Mouse (Mus musculus) erythroblast, embryonic 14.5 days (primary cell): Measurements from ENCODE around the gene Rab34. TPM values are rescaled to one million over a fixed set of nuclear protein-coding genes. Genes with fewer than 3 reads are reported as not detected.

Source experiments
- H3K27me3 ChIP-seq: 2 replicates; pipeline ENCODE4 v1.6.1; 2012; ENCODE audit warnings: inconsistent platforms; ENCODE audit not compliant: control insufficient read depth
- H3K36me3 ChIP-seq: 2 replicates; pipeline ENCODE4 v1.6.1; 2012; ENCODE audit warnings: mild to moderate bottlenecking, inconsistent platforms; ENCODE audit not compliant: control insufficient read depth
- H3K4me1 ChIP-seq: 2 replicates; pipeline ENCODE4 v1.6.1; 2012; ENCODE audit warnings: inconsistent platforms; ENCODE audit not compliant: control insufficient read depth
- H3K4me3 ChIP-seq: replicated peaks from 2 replicates; pipeline ENCODE3; 2012; ENCODE audit warnings: moderate library complexity, mild to moderate bottlenecking, inconsistent platforms
- H3K9me3 ChIP-seq: 2 replicates; pipeline ENCODE4 v1.6.1; 2012; ENCODE audit warnings: low read length, inconsistent platforms, mixed read lengths; ENCODE audit not compliant: control insufficient read depth
- GATA1 ChIP-seq: IDR thresholded peaks from 2 replicates; pipeline ENCODE4 v1.6.1; 2012; ENCODE audit warnings: low read length, inconsistent platforms, mixed read lengths
- TAL1 ChIP-seq: IDR thresholded peaks from 3 replicates; pipeline ENCODE4 v1.6.1; 2012; ENCODE audit warnings: low read length, inconsistent platforms, mixed read lengths
- polyA plus RNA-seq: library from polyadenylated mRNA; stranded (reverse); fragments of >175 nt; gene quantifications from 2 replicates; pipeline ENCODE4 v1.2.3, GENCODE M21; 2012

Gene Rab34
- polyA plus RNA-seq, 1 experiment = 0.13 TPM

DNA sequence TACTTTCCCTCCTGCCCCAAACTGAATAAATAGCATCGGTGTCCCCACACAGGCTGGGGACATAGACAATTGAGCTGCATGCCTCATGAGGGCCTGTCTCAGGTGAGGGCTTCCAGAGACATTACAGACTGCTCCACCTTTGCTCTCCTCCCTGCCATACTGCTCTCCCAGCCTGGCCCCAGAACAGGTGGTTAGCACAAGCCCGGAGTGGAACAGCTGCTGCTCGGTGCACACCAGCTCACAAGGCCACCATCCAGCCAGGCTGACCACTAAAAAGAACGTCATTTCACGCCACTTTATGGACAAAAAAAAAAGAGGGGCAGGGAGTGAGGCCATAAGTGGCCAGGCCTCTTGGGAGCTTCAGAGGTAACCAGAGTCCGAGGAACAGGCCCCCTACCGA lies 19.0 kb downstream of the Rab34 start:
- TF ChIP-seq TAL1 (no peak), GATA1 (no peak)
- no peaks in the 10 kb centered on the region for H3K9me3 ChIP-seq
- no peak overlapping the region for H3K4me3 ChIP-seq
- H3K27me3 ChIP-seq = no peaks in the 10 kb centered on the region
- peaks cover 88% of the 10 kb centered on the region for H3K36me3 ChIP-seq
- no peaks in the 10 kb centered on the region for H3K4me1 ChIP-seq

GRCm38 (mm10) chr11:78209886-78210285 lies 21.7 kb downstream of the Rab34 start:
- H3K9me3 ChIP-seq = no peaks in the 10 kb centered on the region
- H3K27me3 ChIP-seq = no peaks in the 10 kb centered on the region
- peaks cover 100% of the 10 kb centered on the region for H3K36me3 ChIP-seq
- H3K4me1 ChIP-seq = no peaks in the 10 kb centered on the region
- TF ChIP-seq GATA1 (no peak), TAL1 (no peak)
- no peak overlapping the region for H3K4me3 ChIP-seq

DNA sequence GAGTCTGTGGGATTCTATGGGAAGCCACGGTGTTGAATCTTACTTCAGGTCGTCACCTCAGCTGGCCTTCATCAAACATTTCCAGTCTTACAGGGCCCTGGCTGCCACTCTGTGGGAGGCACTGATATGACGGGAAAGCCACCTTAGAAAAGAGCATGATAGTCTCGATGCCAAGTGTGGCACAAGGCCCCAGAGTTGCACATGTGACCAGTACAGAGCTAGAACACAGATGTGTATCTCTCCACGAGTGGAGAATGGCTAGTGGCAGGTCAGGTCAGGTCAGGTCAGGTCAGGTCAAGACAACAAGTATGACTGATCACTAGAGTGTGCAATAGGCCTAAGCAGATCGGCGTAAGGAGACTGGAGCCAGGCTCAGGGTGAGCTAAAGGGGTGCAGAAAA lies 22.4 kb downstream of the Rab34 start:
- no peaks in the 10 kb centered on the region for H3K27me3 ChIP-seq
- peaks cover 99% of the 10 kb centered on the region for H3K36me3 ChIP-seq
- H3K9me3 ChIP-seq = no peaks in the 10 kb centered on the region
- no peaks in the 10 kb centered on the region for H3K4me1 ChIP-seq
- TF ChIP-seq GATA1 = no peak
- TF ChIP-seq TAL1 = no peak
- no peak overlapping the region for H3K4me3 ChIP-seq

- H3K27me3 ChIP-seq = no peaks in the 10 kb centered on the region
- H3K9me3 ChIP-seq = no peaks in the 10 kb centered on the region
- H3K4me1 ChIP-seq = no peaks in the 10 kb centered on the region
- no peak overlapping the region for H3K4me3 ChIP-seq
- TF ChIP-seq GATA1 (no peak), TAL1 (no peak)
- peaks cover 99% of the 10 kb centered on the region for H3K36me3 ChIP-seq
Observed at GRCm38 (mm10) chr11:78211513-78211912, 23.3 kb downstream of the Rab34 start.

GRCm38 (mm10) chr11:78213086-78213817 lies 25.0 kb downstream of the Rab34 start:
- TF ChIP-seq GATA1 = no peak
- TF ChIP-seq TAL1 = no peak
- Histone ChIP-seq H3K4me1 (no peaks in the 10 kb centered on the region), H3K36me3 (peaks cover 98% of the 10 kb centered on the region), H3K27me3 (no peaks in the 10 kb centered on the region), H3K4me3 (no peak overlapping the region), H3K9me3 (no peaks in the 10 kb centered on the region)

DNA sequence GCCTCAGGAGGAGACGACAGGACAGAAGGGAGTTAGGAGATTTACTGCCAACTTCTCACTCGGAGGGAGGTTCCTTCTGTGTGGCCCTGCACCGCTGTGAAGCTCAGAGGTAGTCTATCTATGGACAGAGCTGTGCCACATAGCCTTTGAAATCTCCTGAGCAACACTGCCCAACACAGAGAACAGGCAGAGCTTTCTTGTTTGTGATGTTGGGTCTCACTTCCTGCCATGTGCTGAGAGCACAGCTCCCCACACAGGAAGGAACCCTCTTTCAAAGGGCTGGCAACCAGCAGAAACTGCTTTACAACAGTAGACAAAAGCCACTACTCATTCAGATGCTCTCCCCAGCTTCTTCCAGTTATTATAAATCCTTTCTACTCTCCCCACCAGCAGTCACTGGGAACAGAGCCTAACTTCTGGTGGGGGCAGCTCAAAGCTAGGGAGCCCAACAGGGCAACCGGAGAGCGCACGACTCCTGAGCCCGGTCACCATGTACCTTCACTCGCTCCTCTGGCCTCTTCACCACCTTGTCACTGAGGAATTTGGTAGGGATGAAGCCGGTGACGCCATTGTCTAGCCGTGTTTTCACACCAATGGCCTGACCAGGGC lies 27.6 kb downstream of the Rab34 start:
- Histone ChIP-seq H3K4me1 (no peaks in the 10 kb centered on the region), H3K9me3 (no peaks in the 10 kb centered on the region), H3K36me3 (peaks cover 98% of the 10 kb centered on the region), H3K27me3 (no peaks in the 10 kb centered on the region), H3K4me3 (no peak overlapping the region)
- no peak for TF ChIP-seq GATA1
- no peak for TF ChIP-seq TAL1

DNA sequence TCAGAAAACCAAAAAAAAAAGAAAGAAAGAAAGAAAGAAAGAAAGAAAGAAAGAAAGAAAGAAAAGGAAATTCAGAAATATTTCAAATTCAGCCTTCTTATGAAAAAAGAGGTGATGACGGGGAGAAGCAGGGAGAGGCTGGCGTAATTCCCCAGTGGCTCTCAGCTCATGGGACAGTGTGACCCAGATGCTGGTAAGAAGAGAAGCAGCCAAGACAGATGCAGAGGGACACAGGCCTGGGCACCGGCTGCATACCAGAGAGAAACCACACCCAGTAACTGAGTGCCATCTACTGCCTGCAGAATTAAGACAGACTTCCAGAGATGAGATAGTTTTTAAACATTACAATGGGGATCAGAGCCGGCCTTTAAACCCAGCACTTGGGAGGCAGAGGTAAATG lies 35.4 kb downstream of the Rab34 start:
- no peaks in the 10 kb centered on the region for H3K27me3 ChIP-seq
- H3K36me3 ChIP-seq = peaks cover 97% of the 10 kb centered on the region
- H3K4me1 ChIP-seq = no peaks in the 10 kb centered on the region
- TF ChIP-seq GATA1 (no peak), TAL1 (no peak)
- no peaks in the 10 kb centered on the region for H3K9me3 ChIP-seq
- no peak overlapping the region for H3K4me3 ChIP-seq

- TF ChIP-seq GATA1 (no peak), TAL1 (no peak)
- H3K27me3 ChIP-seq = no peaks in the 10 kb centered on the region
- H3K4me3 ChIP-seq = no peak overlapping the region
- peaks cover 91% of the 10 kb centered on the region for H3K36me3 ChIP-seq
- H3K4me1 ChIP-seq = peaks cover 5% of the 10 kb centered on the region
- no peaks in the 10 kb centered on the region for H3K9me3 ChIP-seq
Observed at GRCm38 (mm10) chr11:78231518-78231917, 43.3 kb downstream of the Rab34 start.

DNA sequence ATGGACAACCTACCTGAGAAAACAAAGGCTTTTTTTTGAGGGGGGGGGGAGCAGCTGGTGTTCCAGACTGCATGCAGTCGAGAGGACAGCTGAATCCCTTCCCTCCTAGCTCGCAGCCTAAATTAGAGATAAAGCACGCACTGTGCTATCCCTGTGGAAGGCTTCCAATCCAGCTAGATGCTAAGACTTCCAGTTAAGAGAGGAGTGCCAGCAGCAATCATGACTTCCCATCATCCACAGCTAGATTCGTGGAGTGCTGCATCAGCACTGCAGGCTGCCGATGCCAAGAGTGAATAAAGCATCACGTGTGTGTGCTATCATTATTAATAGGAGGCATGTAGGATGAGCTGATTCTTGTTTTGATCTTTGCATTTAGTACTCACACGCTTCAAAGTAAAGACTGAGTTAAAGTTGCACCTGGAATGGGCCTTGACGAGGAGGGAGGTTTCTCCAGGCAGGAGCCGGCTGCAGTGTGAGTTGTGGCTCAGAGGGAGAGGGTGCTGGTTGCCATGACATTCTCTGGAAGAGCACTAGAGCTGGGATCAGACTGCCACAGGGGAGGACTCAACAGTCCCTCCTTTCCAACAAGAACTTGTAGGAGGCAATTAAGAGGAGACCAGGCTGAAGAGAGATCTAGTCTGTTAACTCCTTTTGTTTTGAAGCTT lies 52.1 kb downstream of the Rab34 start:
- H3K27me3 ChIP-seq = no peaks in the 10 kb centered on the region
- TF ChIP-seq GATA1 = no peak
- TF ChIP-seq TAL1 = no peak
- H3K4me1 ChIP-seq = peaks cover 25% of the 10 kb centered on the region
- H3K4me3 ChIP-seq = no peak overlapping the region
- peaks cover 47% of the 10 kb centered on the region for H3K36me3 ChIP-seq
- no peaks in the 10 kb centered on the region for H3K9me3 ChIP-seq

Other genes with a start within 250 kb of the Rab34 start
- 16.6 and 19.3 TPM in 2 replicates for gene Phf12, start 205.7 kb upstream of the Rab34 start, polyA plus RNA-seq
- gene Dhrs13, start 156.2 kb upstream of the Rab34 start, polyA plus RNA-seq = 4.7 and 5.1 TPM in 2 replicates
- gene Flot2, start 150.5 kb upstream of the Rab34 start, polyA plus RNA-seq = 4.8 and 5.4 TPM in 2 replicates
- 0.14 and 0.29 TPM in 2 replicates for gene Eral1, start 108.0 kb upstream of the Rab34 start, polyA plus RNA-seq
- gene Fam222b, start 93.8 kb upstream of the Rab34 start, polyA plus RNA-seq = 0.77 and 0.78 TPM in 2 replicates
- 7.2 and 9.4 TPM in 2 replicates for gene Traf4, start 22.8 kb upstream of the Rab34 start, polyA plus RNA-seq
- 1.7 and 2.0 TPM in 2 replicates for gene Nek8, start 11.8 kb upstream of the Rab34 start, polyA plus RNA-seq
- 91.9 and 97.7 TPM in 2 replicates for gene Tlcd1, start 11.7 kb upstream of the Rab34 start, polyA plus RNA-seq
- gene Rpl23a, start 4.8 kb upstream of the Rab34 start, polyA plus RNA-seq = 168 and 429 TPM in 2 replicates
- not detected in 2 replicates for gene Proca1, start 5.0 kb downstream of the Rab34 start, polyA plus RNA-seq
- 0.32 and 0.49 TPM in 2 replicates for gene Sdf2, start 57.3 kb downstream of the Rab34 start, polyA plus RNA-seq
- 9.4 and 11.6 TPM in 2 replicates for gene Supt6, start 57.6 kb downstream of the Rab34 start, polyA plus RNA-seq
- 0.97 and 2.3 TPM in 2 replicates for gene 2610507B11Rik, start 73.3 kb downstream of the Rab34 start, polyA plus RNA-seq
- 0.07 TPM in 1 of 2 replicates, not detected in the other for gene BC030499, start 102.4 kb downstream of the Rab34 start, polyA plus RNA-seq
- 19.3 and 21.5 TPM in 2 replicates for gene Spag5, start 113.1 kb downstream of the Rab34 start, polyA plus RNA-seq
- 0.12 and 0.22 TPM in 2 replicates for gene Aldoc, start 134.5 kb downstream of the Rab34 start, polyA plus RNA-seq
- gene Pigs, start 140.0 kb downstream of the Rab34 start, polyA plus RNA-seq = 3.2 and 3.8 TPM in 2 replicates
- gene Unc119, start 155.1 kb downstream of the Rab34 start, polyA plus RNA-seq = 1.7 and 1.9 TPM in 2 replicates
- not detected in 2 replicates for gene Foxn1, start 198.1 kb downstream of the Rab34 start, polyA plus RNA-seq
- not detected in 2 replicates for gene Slc13a2, start 233.8 kb downstream of the Rab34 start, polyA plus RNA-seq